Mouse (Mus musculus): ENCODE measurements around the gene Zfp874b. TPM values are rescaled to one million over a fixed set of nuclear protein-coding genes. Genes with fewer than 3 reads are reported as not detected.
"Not testable (repeated sequence)": the region's sequence is repeated elsewhere in the genome, so short reads cannot be mapped to it uniquely, and the experiment has no call there.

The Zfp874b gene
- polyA plus RNA-seq, 1 experiment from 2014 or later = 1.4 TPM

- Histone ChIP-seq H3K9ac (peak within 1 kb of the TSS; percentile 55), H3K27ac (no peak within 1 kb of the TSS), H3K4me1 (peaks cover 11% of the 10 kb centered on the region), H3K9me3 (no peaks in the 10 kb centered on the region), H3K4me2 (peak within 1 kb of the TSS; percentile 75), H3K27me3 (no peaks in the 10 kb centered on the region), H3K4me3 (replicated peaks) (peak within 1 kb of the TSS; percentile 54), H3K36me3 (replicated peaks) (no peaks in the 10 kb centered on the region; the same call in 1 of the 2 replicates)
- WGBS = 2% methylated on average over 20 of the region's 20 CpGs
- peak; percentile 95 for ATAC-seq (ENCODE audit: low FRiP score)
Measured at GRCm38 (mm10) chr13:67451172-67452020, 32.7 kb downstream of the Zfp874b start, which contains the start of gene Zfp874a. Zfp874a (minus strand) TSS chr13:67451624.

GRCm38 (mm10) chr13:67437095-67437494, 47.0 kb downstream of the Zfp874b start:
- not testable (repeated sequence) for H3K4me3 ChIP-seq (replicated peaks); H3K4me1 ChIP-seq; H3K27ac ChIP-seq; H3K36me3 ChIP-seq (replicated peaks); H3K27me3 ChIP-seq; H3K9ac ChIP-seq; ATAC-seq (ENCODE audit: low FRiP score); H3K4me2 ChIP-seq; H3K9me3 ChIP-seq
- WGBS = 100% methylated on average over 1 of the region's 3 CpGs

DNA sequence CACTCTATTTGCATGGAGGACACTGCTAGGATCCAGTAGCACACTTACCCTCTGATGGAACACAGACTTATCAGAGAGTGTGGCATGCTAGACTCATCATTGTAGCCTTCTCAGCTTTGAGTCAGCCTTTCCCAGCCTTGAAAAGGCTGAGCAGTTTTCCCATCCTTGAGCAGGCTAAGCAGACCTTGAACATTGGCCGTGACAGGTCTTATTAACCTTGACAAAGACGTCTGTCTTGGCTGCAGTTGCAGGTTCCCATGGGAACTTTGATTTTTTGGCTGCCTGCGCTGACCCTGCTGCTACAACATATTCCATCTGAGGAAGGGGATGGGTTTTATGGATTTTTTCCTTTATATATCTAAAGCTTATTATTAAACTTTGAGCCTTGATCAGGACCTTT, 55.9 kb downstream of the Zfp874b start:
- WGBS = 81% methylated on average over 3 of the region's 3 CpGs
- Histone ChIP-seq H3K4me3 (replicated peaks) (no peak overlapping the region), H3K36me3 (replicated peaks) (no peaks in the 10 kb centered on the region), H3K4me2 (no peak overlapping the region), H3K27ac (no peak overlapping the region), H3K9ac (no peak overlapping the region), H3K27me3 (no peaks in the 10 kb centered on the region), H3K9me3 (no peaks in the 10 kb centered on the region), H3K4me1 (no peaks in the 10 kb centered on the region)
- no peak for ATAC-seq (ENCODE audit: low FRiP score)

DNA sequence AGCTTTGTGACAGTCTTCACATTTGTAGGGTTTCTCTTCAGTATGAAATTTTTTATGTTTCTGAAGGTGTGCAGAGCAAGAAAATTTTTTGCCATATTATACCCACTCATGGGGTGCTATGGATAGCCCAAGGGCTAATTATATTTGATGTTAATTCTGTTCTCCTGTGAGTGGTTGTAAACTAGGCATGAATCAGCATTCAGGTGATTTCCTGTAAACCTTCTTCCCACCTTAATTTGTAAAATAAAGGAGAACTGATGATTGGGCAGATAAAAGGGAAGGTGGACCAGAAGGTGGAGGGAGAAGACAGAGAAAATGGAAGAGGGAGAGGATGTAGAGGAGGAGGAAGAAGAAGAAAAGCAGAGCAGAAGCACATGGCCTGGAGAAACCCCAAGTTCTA, 58.4 kb downstream of the Zfp874b start:
- not testable (repeated sequence) for H3K36me3 ChIP-seq (replicated peaks); H3K4me1 ChIP-seq; H3K4me3 ChIP-seq (replicated peaks); H3K27ac ChIP-seq; H3K27me3 ChIP-seq; H3K9me3 ChIP-seq; H3K4me2 ChIP-seq; ATAC-seq (ENCODE audit: low FRiP score); H3K9ac ChIP-seq

GRCm38 (mm10) chr13:67422532-67422931, 61.5 kb downstream of the Zfp874b start:
- H3K4me2 ChIP-seq; H3K9ac ChIP-seq; ATAC-seq (ENCODE audit: low FRiP score); H3K4me1 ChIP-seq; H3K36me3 ChIP-seq (replicated peaks); H3K27me3 ChIP-seq; H3K4me3 ChIP-seq (replicated peaks); H3K27ac ChIP-seq; H3K9me3 ChIP-seq: not testable (repeated sequence)
- WGBS = 85% methylated on average over 2 of the region's 2 CpGs

Other genes with a start within 250 kb of the Zfp874b start
- 2.8 and 3.4 TPM in 2 replicates for gene Zfp458, start 205.8 kb downstream of the Zfp874b start, polyA plus RNA-seq (2016; fragmentation: Nextera tagmentation; extraction: Ambion mirVana)
- 0.65 and 1.1 TPM in 2 replicates for gene Zfp457, start 177.8 kb downstream of the Zfp874b start, polyA plus RNA-seq (2016; fragmentation: Nextera tagmentation; extraction: Ambion mirVana)
- 1.6 and 2.2 TPM in 2 replicates for gene Zfp595, start 151.7 kb downstream of the Zfp874b start, polyA plus RNA-seq (2016; fragmentation: Nextera tagmentation; extraction: Ambion mirVana)
- gene Gm28044, start 123.7 kb downstream of the Zfp874b start, polyA plus RNA-seq (2016; fragmentation: Nextera tagmentation; extraction: Ambion mirVana) = not detected in 2 replicates
- 0.87 and 0.94 TPM in 2 replicates for gene Zfp953, start 123.7 kb downstream of the Zfp874b start, polyA plus RNA-seq (2016; fragmentation: Nextera tagmentation; extraction: Ambion mirVana)
- gene Gm28041, start 108.5 kb downstream of the Zfp874b start, polyA plus RNA-seq (2016; fragmentation: Nextera tagmentation; extraction: Ambion mirVana) = not detected in 2 replicates
- gene Zfp456, start 108.4 kb downstream of the Zfp874b start, polyA plus RNA-seq (2016; fragmentation: Nextera tagmentation; extraction: Ambion mirVana) = 0.56 and 0.86 TPM in 2 replicates
- 3.3 and 4.1 TPM in 2 replicates for gene Zfp429, start 84.4 kb downstream of the Zfp874b start, polyA plus RNA-seq (2016; fragmentation: Nextera tagmentation; extraction: Ambion mirVana)
- 1.1 TPM in 2 replicates for gene Zfp459, start 62.8 kb downstream of the Zfp874b start, polyA plus RNA-seq (2016; fragmentation: Nextera tagmentation; extraction: Ambion mirVana)
- 6.3 and 6.5 TPM in 2 replicates for gene Zfp874a, start 32.6 kb downstream of the Zfp874b start, polyA plus RNA-seq (2016; fragmentation: Nextera tagmentation; extraction: Ambion mirVana)
- gene Zfp58, start 16.3 kb upstream of the Zfp874b start, polyA plus RNA-seq (2016; fragmentation: Nextera tagmentation; extraction: Ambion mirVana) = 17.5 and 18.0 TPM in 2 replicates
- not detected in 2 replicates for gene Gm26965, start 41.9 kb upstream of the Zfp874b start, polyA plus RNA-seq (2016; fragmentation: Nextera tagmentation; extraction: Ambion mirVana)
- 28.3 and 29.7 TPM in 2 replicates for gene Zfp87, start 41.9 kb upstream of the Zfp874b start, polyA plus RNA-seq (2016; fragmentation: Nextera tagmentation; extraction: Ambion mirVana)
- 15.7 and 16.6 TPM in 2 replicates for gene Zfp748, start 69.6 kb upstream of the Zfp874b start, polyA plus RNA-seq (2016; fragmentation: Nextera tagmentation; extraction: Ambion mirVana)
- 4.8 and 5.3 TPM in 2 replicates for gene Zfp729b, start 125.4 kb upstream of the Zfp874b start, polyA plus RNA-seq (2016; fragmentation: Nextera tagmentation; extraction: Ambion mirVana)
- 0.49 TPM in 1 of 2 replicates, not detected in the other for gene Gm49345, start 153.5 kb upstream of the Zfp874b start, polyA plus RNA-seq (2016; fragmentation: Nextera tagmentation; extraction: Ambion mirVana)
- 3.4 and 3.8 TPM in 2 replicates for gene Zfp729a, start 153.5 kb upstream of the Zfp874b start, polyA plus RNA-seq (2016; fragmentation: Nextera tagmentation; extraction: Ambion mirVana)
- 13.5 and 13.8 TPM in 2 replicates for gene Zfp738, start 202.8 kb upstream of the Zfp874b start, polyA plus RNA-seq (2016; fragmentation: Nextera tagmentation; extraction: Ambion mirVana)
- gene Zfp65, start 244.9 kb upstream of the Zfp874b start, polyA plus RNA-seq (2016; fragmentation: Nextera tagmentation; extraction: Ambion mirVana) = 9.3 and 9.6 TPM in 2 replicates